Mouse (Mus musculus) adrenal gland, postnatal 25 days (tissue): ENCODE results near the gene C1galt1. TPM values are rescaled to one million over a fixed set of nuclear protein-coding genes. Genes with fewer than 3 reads are reported as not detected.

Experiments used
- DNase-seq: peaks from one replicate; pipeline ENCODE4 v3.0.0; 2021; ENCODE audit warnings: mixed read lengths
- long read RNA-seq: library from polyadenylated mRNA; stranded (forward); transcript quantifications from one replicate; pipeline ENCODE4 v2.0.0, GENCODE M21; 2021
- total RNA-seq: library from RNA; stranded (reverse); gene quantifications from 2 replicates; pipeline ENCODE4 v1.2.3, GENCODE M21; 2021

C1galt1 gene
- 55.1 and 59.0 TPM in 2 replicates for total RNA-seq
- long read RNA-seq, full-length matches to known transcripts, result 10 of 15 reads
- long read RNA-seq, partial matches to known transcripts, result 0 of 15 reads
- long read RNA-seq, other reads (novel, unspliced or antisense), result 5 of 15 reads

DNA sequence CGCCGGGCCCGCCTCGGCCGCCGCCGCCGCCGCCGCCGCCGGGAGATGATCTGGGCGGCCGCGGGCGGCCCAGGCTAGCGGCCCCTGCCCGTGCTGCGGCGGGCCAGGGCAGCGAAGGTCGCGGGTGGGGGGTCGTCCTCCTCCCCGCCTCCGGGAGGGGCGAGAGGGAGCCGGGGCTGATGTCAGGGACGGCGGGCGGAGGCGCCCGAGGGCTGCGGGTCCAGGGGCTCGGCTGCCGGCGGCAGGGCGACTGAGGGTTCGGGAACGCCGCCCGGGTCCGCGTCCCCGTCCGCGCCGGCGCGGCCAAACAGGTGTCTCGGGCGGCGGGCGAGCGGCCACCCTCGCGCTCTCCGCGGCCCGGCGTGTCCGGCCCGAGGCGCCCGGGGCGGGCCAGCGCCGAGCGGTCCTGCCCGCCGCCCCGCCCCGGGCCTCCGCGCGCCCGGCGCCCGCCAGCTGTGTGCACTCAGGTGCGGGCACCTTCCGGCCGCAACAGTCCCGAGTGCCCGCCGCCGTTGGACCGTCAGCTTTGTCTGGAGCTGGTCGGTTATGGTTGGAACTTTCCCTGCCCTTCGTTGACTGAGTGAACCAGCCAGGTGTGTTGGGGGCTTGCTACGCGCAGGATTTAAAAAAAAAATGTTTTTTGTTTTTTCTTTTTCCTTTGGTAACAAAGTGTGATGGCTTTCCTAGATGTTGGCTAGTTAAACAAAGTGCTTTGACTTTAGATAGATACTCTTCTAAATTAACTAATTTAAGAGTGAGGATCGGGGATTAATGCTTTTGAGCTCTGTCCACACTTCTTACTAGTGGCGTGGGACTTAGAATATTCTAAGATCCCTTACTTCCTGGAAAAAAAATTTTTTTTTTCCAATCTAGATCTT, at the start of gene C1galt1:
TSS of gene C1galt1 (plus strand) at position 41 of the 878 bp plus-strand sequence.
- DNase-seq, result peak; percentile 66

DNA sequence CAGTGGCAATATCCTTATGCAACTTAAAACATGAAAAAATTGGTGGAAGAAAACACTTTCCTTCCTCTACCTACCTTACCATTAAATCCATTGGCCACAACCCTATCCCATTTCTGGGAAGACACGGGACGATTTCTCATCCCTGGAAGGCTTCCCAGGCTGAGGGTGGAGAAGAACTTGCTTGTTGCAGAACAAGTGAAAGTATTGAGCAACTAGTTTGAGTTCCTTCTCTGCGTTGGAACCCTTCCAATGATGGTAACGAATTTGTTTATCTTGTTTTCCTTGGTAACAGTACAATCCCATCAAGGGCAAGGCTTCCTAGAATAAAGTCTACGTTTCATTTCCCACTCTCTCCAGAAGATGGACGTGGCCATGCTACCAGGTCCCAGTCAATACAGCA, 44.7 kb upstream of the C1galt1 start:
- DNase-seq, result peak; percentile 35

DNA sequence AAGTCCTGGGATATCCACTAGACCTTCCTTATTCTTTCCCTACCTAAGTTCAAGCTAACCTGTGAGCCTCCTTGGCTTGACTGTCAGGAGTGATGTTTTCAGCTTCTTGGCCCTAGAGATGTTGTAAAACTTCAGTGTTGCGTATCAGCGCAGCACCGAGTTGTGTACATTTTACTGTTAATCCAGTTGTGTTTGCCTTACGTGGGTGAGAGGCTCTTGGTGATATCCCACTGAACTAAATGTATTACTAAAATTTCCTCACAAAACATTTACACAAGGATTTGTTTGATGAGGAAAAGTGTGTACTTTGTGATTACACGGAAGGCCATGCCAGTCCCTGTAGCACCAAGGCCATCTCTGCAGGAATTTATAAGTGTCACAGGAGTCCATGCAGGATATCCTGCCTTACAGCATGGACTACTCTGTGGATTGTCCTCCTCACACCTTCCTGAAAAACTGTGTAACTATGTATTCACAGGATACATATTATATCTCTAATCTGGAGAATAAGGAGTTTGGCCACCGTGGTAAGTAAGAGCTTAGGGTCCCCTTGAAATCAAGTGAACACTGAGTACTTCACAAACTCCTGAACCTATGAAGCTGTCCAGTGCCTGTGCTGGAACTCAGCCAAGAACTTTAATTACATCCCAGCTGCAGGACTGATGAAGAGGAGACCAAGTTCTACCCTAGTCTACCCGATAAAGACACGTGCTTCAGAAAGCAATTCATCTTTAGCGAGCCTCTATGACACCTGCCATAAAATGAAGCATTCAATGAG, 40.7 kb upstream of the C1galt1 start:
- DNase-seq, result no peak

DNA sequence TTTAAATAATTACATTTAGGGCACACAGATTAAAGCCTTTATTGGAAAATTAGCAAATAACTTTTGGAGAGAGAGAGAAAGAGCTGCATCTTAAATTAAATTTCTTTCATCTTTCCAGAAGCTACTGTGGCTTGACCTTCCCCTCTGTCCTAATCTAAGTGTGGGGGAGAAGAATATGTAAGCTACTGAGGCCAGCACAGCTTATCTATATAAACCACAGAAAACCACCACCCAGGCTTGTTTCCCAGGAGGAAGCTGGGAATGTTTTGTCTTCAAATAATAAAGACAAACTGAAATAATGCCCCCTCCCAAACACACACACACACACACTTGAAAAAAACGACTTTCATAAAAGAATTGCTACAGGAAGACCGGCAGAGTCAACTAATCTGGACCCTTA, 30.5 kb upstream of the C1galt1 start:
- DNase-seq, result no peak

DNA sequence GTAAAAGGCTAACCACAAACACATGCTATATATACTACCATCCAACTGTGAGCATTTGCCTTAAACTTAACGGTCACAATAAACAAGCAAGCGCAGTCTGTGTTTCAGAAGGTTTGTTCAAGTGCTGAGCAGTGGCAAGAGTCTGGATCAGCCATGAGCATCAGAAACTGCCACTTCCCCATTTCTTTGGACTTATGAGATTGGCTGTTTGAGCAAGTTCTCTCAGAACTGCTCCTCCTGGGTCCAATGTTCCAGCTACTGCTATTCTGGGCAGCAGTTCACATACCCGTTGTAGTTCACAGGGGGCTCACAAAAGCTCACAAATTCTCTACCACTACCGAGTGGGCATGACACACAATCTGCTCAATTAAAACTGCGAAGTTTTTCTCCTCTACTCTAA, 28.4 kb upstream of the C1galt1 start:
- no peak for DNase-seq

DNA sequence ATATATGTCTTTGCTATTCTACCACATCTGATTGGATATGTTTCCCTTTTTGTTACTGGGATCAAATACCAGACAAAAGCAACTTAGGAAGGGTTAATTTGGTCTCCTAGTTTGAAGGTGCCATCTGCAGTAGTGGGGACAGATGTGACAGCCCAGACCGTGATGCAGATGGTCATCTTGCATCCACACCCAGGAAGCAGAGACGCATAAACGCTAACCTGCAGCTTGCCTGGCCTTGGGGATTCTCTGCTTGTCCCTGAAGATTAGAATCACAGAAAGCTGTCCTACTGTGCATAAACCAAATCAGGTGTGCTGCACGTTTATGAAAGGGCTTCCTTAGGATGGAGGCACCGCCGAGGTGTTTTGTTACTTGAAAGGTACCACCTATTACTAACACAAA, 22.0 kb upstream of the C1galt1 start:
- no peak for DNase-seq

DNA sequence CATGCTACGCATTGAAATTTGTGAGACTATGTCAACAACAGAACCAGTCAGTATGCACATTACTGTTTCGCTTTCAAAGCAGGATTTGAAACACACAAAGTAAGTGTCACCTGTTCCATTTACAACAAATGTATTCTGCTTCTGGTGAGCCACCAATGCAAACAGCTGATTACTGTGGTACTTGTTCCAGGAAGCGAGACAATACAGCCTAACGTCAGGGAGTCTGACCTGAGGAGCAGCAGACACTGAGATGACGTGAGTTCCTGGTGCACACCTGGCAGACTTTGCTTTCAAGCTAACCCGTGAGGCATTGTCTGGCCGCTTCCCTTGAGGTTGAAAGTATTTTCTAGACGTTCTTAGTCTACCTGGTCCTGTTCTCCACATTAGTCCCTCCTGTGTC, 13.8 kb upstream of the C1galt1 start:
- no peak for DNase-seq

DNA sequence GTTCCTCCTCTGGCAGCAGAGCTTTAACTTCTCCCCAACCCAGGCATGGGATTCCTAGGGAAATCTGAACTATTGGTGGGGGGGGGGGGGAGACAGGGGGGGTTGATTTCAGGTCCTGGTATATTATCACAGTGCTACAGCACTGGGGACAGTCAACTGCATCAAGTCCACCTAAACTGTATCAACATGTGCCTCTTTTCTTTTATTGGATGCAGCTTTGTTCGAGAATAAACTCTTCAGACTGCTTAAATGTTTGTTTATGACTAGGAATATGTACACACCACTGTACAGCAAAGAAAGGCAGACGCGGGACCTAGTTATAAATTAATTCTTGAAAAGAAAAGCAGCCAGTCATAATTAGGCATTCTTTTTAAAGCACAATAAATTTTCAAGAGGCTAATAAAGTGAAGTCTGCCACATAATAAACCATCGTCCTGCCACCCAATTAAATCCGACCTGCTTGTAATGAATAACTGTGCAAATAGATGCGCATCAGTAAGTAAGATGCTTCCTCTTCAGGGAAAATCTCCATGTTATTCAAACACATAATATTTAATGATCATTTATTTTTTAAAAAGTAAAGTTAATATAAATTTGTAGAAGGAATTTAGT, 12.0 kb upstream of the C1galt1 start:
- no peak for DNase-seq

DNA sequence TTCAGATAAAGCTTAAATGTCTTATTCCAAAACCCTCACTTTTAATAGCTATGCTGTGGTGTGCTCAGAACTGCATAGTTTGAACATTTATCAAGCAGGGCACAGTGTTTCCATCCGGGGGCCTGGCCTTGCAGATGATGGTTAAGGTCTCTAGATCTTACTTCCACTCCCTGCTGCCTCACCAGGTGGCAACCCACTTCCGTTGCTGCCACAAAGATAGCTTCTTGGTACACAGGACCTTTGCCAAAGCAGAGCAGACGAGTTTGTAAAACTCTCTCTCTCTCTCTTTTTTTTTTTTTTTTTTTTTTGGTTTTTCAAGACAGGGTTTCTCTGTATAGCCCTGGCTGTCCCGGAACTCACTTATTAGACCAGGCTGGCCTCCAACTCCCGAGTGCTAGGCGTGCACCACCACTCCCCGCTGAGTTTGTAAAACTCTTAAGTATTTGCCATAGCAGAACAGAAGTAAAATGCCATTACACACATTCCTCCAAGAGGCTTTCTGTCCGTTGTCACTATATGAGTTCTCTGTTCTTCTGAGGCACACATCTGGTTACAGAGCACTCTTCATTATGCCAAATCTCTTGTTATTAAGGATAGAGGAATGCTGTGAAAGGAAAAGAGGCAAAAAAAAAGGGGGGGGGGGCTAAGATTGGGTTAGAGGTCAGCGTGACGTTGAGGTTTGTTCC, 773 bp upstream of the C1galt1 start:
- DNase-seq, result no peak

DNA sequence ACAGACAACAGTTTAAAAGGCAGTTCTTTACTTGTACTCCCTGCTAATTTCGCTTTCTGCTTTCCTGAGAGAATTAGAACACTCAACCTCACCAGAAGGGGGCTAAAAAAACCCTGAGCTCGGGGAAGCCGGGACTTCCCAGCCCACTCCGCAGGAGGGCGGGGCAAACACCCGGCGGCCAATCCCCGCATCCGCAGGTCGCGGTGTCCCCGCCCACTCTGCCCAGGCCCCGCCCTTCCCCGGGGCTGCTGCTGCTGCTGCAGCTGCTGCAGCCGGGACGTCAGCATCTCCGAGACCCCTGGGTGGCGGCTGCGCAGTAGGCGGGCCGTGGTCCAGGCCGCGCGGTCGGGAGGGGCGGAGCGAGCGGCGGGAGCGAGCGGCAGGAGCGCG, 235 bp upstream of the C1galt1 start:
- DNase-seq, result peak; percentile 99

DNA sequence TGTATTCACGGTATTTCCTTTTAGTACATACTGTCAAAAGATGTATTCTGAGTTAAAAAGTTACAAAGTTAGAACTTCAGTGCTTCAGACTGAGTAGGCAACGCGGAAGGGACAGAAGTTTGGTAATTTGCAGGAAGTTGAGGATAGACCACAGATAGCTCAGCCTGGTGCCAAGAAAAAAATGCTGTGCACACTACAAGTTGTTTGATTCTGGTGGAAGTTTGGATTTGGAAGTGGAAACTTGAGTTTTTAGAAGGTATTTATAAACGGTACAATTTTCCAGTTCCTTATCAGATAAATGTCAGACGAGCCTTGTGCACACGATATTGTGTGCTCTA, 1.0 kb downstream of the C1galt1 start:
- DNase-seq, result no peak

DNA sequence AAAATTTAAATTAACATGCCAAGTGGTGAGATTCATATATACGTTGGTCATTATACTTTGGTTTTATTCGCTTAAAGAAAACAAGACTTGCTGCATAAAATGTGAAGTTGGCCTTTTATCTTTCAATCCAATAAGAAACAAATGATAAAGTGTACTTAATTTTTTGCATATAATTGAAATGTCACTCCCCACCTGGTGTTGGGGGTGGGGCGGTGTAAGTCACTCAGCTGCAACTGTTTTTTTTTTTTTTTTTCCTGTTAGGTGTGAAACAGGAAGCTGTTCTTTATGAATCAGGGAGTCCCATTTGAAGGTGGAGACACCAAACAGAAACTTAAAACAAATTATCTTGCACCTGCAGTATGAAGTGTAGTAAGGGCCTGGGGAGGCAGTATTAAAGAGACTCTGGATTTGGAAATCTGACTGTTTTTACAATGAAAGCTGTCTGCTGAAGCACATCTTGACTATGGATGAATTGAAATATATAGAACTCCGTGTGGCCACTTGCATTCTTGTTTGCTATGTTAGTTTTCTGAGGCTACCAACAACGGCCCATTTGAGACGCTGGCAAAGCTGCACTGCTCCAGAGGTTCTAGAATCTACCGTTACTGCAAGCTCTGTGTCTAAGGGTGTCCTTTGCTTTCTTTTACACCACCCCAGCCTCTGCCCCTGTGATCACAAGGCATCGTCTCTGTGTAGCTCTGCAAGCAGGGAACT, 2.2 kb downstream of the C1galt1 start:
- no peak for DNase-seq

DNA sequence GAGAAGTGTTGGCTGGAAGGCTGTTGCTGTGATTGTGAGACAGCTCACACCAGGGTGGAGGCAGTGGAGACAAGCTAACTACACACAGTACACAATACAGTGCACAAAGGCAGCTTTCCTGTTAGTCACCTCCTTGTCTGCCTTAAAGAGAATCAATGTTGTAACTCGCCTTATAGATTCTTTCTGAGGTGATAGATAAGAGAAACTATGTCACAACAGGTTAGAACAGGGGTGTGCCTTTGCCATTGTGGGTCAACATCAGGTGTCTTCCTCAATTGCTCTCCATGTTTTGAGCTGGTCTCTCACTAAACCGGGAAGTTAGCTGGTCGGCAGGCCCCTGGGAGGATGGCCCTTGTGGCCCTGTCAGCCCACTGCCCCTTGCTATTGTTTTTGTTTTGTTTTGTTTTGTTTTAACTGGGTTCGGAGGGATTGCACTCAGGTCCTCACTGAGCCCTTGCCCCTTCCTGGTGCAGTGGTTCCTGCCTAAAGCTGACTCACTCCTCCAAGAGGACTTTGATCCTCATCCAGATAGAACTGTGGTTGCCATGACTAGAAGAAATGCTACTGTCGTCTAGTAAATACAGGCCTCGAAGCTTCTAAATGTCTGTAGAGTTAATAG, 3.4 kb downstream of the C1galt1 start:
- peak; percentile 16 for DNase-seq

DNA sequence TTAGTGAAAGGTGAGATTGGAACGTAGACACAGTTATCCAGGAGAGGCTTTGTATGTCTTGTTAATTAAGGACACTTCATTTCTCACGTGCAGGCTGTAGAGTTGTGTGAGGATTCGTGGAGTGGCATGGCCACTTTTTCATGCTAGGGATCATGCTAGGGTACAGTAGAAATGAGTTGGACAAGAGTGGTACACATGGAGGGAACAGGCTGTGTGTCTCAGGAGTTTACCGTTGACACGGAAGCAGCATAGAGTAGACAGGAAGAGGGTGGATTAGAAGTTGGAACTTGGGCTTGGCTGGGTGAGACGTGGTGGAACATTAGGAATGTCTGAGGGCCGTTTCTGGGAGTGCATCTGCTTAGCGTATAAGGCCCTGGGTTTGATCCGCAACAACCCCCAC, 4.1 kb downstream of the C1galt1 start:
- DNase-seq, result no peak

DNA sequence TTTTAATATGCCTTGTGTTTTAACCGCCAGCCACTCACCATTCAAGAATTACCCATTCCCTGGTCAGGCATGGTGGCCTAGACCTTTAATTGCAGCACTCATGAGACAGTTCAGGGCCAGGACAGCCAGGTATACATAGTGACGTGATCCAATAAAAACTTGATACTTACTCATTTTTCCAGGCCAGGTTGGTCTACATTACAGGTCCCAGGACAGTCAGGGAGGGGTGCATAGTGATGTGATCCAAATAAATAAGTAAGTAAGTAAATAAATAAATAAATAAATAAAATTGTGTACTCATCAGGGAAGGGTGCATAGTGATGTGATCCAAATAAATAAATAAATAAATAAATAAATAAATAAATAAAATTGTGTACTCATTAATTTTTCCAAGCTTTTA, 6.4 kb downstream of the C1galt1 start:
- no peak for DNase-seq

DNA sequence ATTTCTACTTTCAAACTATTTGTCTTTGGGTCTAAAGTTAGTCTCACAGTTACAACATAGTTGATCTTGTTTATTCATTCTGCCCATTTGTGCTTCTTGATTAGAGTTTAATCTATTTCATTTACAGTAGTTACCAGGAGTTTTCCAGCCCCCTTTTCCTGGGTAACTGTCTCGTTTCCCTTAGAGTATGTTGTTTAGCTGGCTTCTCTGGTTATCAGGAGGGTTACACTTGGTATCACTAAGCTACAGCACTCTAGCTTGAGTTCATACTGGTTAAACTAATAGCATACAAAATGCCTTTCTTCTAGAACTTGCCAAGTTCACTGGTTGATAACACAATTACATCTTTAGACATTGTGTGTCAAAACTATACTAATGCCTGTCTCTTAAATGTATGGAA, 8.3 kb downstream of the C1galt1 start:
- no peak for DNase-seq

DNA sequence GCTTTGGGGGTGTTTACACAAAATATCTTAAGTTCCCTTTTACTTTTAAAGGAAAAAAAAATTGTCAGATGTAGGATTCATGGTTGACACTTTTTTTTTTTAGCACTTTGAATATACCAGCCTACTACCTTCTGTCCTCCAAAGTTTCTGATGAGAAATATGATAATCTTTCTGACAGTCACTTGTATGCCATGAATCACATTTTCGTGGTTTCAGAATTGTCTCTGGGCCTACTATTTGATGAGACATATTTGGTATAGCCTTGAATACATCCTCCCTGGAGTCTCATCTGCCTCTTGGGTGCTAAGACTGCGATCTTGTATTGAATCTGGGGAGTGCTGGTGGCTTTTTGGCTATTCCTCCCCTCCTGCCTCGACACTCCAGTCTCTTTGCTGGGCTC, 8.8 kb downstream of the C1galt1 start:
- DNase-seq, result no peak

DNA sequence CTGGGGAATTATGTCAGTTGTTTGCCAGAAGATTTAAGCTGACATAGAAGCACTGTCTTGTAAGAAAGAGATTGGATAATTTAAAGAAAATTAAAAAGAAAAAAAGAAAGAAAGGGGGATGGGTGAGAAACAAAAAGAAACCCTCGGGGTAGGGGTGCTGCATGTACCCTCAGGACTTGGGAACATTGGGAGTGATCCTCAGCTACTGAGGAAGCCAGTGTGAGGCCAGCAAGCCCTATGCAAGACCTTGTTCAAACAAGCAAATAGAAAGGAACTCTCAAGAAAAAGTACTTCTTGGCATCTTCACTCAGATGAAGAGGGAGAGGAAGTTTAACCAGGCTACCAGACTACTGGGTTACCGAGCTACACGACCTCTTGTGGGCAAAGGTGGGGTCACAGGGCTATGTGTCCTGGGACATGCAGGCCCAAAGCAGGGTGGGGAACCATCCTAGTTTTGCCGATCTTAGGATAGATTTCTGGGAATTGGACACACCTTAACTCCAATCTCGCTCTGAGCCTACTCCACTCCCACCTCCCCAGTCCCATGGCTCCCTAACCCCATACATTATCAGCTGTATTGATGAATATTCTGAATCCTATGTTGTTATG, 12.1 kb downstream of the C1galt1 start:
- no peak for DNase-seq

DNA sequence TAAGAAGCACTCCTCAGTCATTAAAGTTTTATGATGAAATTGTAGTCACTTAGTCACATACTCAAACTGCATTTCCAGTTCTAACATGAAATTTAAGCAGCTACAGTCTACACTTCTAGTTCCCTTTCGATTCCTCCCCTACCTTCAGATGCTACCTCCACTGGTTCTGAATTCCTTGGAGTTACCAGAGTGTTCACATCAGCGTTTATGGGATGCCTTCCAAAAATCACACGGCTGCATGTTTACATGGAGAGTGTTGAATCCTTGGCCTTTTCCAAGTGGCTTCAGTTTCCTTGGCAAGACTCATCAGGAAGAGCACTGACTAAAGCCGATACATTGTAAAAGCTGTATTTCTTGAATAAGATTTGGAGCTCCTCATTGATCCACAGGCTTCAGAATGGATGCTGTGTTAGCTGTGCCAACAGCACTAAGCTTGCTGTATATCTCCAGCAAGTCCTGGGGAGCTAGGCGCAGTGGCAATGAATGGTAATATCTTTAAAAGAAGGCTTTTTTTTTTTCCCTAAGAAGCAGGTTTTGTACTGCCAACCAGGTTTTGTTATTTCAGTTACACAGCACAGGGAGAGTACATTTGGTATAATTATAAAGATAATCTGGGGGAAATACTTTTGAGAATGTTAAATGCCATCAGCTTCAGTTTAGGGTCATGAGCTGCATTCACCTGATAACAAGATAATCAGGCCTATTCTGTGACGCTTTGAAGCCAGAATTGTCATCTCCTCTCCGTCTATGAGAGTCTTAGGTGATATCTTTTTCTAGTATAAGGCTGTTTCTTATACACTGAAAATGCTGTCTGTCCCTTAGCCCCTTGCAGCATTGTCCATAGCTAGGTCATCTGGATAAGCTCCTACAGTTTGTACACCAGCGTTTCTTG, 13.0 kb downstream of the C1galt1 start:
- DNase-seq, result no peak

DNA sequence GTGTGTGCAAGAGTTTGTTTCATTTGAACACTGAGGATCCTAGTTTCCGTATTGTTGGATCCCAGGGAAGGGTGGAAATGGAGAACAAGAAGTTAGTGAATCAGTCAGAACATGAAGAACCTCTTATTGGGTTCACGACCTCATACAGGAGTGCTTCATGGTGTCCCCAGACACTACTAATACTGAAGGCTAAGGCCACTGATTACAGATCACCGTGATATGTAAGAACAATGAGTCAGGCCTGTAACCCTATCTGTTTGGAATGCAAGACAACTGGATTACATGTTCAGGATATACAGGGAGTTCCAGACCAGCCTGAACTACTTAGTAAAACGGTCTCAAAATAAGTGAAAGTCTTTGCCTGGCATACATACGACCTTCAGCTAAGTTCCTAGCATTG, 13.9 kb downstream of the C1galt1 start:
- no peak for DNase-seq
